Mouse (Mus musculus) lung, postnatal 4 days (tissue): ENCODE data around the gene Olfr332.
"Not testable (repeated sequence)": the region's sequence is repeated elsewhere in the genome, so short reads cannot be mapped to it uniquely, and the experiment has no call there.

ENCODE experiments used
- DNase-seq, 2 experiments: peaks; one replicate each; pipeline ENCODE4 v3.0.0; 2021

The Olfr332 gene

DNA sequence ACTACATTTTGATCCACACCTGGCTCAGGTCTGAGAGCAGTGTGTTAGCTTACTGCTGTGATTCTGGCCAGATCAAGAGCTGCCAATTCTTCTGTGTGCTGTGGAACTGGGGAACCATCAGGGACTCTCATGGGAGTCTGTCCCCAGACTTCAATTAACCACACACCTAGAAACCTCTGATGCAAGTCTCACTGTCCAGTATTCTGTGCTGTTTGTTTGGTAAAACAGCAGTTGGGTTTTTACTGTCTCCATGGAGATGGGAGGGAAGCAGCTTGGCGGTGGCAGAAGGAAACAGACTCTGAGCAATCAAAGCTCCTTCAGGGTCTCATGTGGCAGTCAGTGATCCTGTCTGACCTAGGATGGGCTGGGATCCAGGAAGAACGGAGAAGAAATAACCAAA lies at the start of gene Olfr332:
Gene Olfr332 (minus strand): TSS at position 101 of the 400 bp plus-strand sequence.
- DNase-seq = no peak

DNA sequence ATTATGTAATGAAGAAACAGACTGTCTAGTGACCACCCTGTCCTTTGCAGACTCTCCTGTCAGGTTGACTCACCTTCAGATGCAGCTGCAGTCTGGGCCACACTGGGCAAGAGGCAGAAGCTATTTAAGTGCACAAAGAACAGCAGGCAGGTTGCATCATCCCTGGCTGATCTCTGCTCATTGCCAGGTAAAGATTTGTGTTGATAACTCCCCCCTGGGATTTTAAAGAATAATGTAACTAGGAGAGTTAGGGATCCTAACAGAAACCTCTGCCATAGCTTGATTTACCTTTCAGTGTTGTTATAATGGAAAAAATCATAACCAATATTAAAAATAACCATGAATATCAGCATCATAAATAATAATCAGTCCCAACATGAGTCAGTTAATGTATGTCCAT lies 42.4 kb upstream of the Olfr332 start, which contains the start of gene Olfr330:
Gene Olfr330 (minus strand): TSS at position 101 of the 400 bp plus-strand sequence.
- DNase-seq = not testable (repeated sequence)

DNA sequence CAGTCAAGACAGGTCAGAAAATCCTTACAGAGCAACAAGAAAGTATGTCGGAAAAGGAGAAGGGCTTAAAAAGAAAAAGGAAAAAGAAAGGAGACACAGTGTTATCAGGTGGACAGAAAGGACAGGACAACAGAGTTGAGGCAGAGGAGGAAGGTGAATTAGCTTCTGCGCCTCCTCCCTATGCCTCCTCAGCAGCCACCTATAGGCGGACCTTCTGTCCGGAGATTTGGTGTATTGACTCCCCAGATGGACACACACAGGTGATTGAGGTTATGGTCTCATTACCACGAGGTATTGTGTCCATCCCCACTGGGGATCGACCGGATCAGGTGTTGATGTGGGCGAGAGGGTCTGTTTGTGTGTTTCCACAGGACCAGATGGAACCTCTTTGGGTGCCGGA lies 27.4 kb upstream of the Olfr332 start:
- peak; percentile 9 to 25 for DNase-seq

- DNase-seq = peak; percentile 76 to 81
Observed at GRCm38 (mm10) chr11:58518916-58519315, 26.6 kb upstream of the Olfr332 start.

- DNase-seq = not testable (repeated sequence)
Observed at GRCm38 (mm10) chr11:58509058-58509457, 16.7 kb upstream of the Olfr332 start.

DNA sequence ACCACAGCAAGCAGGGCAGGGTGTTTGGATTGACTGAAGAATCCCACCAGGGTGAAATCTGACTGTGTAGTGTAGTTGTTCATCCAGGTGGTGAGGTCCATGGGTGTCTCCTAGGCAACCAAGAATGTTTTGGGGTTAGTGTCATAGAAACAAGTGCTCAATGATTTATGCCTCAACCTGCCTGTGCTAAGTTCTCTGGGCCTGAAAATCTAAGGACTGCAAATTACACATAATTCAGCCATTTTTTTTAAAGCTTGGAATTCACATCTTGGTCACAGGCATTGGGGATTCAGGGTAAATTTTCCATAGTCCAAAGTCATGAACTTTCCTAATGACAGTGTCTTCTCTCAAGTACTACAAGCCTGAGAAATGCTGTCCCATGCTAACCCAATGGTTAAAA lies 10.1 kb upstream of the Olfr332 start, which contains the start of gene Olfr331:
Gene Olfr331 (minus strand): TSS at position 101 of the 400 bp plus-strand sequence.
- DNase-seq = not testable (repeated sequence)

GRCm38 (mm10) chr11:58499290-58499689 lies 6.9 kb upstream of the Olfr332 start:
- no peak for DNase-seq

GRCm38 (mm10) chr11:58498761-58499160 lies 6.4 kb upstream of the Olfr332 start:
- DNase-seq = no peak

- no peak for DNase-seq
Observed at GRCm38 (mm10) chr11:58462170-58462569, 30.2 kb downstream of the Olfr332 start, which contains the start of gene Olfr30. Gene Olfr30, minus strand, starts transcription at chr11:58462270.

GRCm38 (mm10) chr11:58453592-58453991 lies 38.8 kb downstream of the Olfr332 start:
- no peak for DNase-seq

GRCm38 (mm10) chr11:58452759-58453158 lies 39.6 kb downstream of the Olfr332 start, which contains the start of gene Lypd9:
Gene Lypd9, minus strand, starts transcription at chr11:58452923.
- DNase-seq = no peak
